Mouse (Mus musculus) right cerebral cortex, postnatal 10 days (tissue): ENCODE results near the gene Vma21-ps.
"Not testable (repeated sequence)": the region's sequence is repeated elsewhere in the genome, so short reads cannot be mapped to it uniquely, and the experiment has no call there.

Experiments
- DNase-seq, 2 experiments: peaks; one replicate each; pipeline ENCODE4 v3.0.0; 2021; ENCODE audit warnings: low spot score in 2 of 2

Gene Vma21-ps

DNA sequence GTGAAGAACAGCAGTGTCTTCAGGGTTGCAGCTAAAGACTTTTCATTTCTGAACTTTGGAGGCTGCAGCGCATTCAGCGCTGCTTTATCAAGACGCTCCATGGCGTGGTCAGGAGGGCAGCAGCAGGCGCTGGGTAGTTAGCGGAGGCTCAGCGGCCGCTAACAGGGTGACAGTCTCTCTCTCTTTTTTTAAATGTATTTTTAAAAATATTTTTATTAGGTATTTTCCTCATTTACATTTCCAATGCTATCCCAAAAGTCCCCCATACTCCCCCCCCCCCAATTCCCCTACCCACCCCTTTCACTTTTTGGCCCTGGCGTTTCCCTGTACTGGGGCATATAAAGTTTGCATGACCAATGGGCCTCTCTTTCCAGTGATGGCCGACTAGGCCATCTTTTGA, at the start of gene Vma21-ps:
Gene Vma21-ps, minus strand, starts transcription at position 101 of the 400 bp plus-strand sequence.
- DNase-seq, result not testable (repeated sequence)

DNA sequence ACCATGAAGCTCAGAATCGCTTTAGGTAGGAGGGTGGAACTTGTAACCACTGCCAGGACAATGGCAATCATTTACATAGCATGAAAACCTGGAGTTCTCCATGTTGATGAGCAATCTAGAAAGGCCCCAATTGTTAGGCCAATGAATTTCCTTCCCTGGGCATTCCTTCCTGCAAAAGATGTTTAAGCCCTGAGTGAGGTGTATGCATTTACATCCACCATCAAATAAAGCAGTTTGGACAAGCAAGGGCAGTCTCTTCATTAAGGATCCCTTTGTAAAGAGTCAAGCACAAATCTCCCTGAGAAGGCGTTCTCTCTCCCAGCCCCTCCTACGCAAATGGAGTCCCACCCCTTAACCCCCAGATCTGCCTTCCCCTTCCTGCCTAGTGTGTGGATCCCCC, 46.0 kb upstream of the Vma21-ps start:
- no peak for DNase-seq

DNA sequence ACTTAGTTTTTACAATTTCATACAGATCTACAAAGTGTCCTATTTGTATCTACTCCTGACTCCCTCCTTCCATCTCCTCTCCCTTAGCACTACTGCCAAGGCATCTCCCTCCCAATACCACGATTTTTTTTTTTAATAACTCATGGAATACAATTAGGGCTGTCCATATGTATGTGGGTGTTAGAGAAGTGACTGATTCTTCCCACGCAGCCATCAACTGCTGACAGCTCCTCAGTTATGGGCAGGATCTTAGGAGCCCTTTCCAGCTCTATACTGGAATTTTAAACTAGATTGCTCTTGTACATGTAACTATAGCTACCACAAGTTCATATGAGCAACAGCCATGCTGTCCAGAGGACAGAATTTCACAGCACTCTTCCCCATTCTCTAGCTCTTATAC, 33.6 kb upstream of the Vma21-ps start:
- no peak for DNase-seq

DNA sequence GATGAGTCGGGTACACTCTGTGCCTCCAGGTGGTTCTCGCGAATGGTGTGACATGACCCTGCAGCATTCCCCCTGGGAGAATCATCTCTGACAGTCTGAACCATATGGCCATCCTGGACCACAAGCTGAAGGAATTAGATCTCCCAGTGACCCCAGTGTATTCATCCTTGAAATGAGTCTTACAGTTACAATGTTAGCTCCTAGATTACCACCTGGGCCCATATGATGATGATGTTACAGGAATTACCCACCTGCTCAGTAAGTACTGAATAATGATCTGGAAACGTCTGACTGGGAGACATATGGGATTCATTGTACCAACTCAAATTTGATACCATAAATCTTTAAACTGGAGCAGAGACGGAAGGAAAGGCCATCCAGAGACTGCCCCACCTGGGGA, 29.4 kb upstream of the Vma21-ps start:
- no peak for DNase-seq

DNA sequence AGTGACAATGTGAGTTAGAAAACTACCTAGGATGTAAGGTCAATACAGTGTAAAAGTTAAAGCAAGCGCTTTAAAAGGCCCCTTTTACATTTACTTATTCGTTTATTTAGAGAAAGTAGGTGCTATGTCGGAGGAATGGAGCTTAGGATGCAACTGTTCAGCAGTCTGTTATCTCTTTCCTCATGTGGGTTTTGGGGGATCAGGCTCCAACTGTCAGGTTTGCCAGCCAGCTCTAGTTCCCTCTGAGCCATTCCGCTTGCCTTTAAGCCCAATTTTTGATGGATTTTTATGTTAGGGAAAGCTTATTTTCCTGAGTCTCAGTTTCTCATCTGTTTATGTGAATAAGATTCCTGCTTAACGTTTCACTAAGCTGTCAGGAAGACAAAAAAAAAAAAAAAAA, 22.3 kb upstream of the Vma21-ps start:
- DNase-seq, result no peak

- no peak for DNase-seq
Measured at GRCm38 (mm10) chr4:52517580-52517979, 20.5 kb upstream of the Vma21-ps start.

- no peak for DNase-seq
Measured at GRCm38 (mm10) chr4:52487486-52487885, 9.6 kb downstream of the Vma21-ps start.

DNA sequence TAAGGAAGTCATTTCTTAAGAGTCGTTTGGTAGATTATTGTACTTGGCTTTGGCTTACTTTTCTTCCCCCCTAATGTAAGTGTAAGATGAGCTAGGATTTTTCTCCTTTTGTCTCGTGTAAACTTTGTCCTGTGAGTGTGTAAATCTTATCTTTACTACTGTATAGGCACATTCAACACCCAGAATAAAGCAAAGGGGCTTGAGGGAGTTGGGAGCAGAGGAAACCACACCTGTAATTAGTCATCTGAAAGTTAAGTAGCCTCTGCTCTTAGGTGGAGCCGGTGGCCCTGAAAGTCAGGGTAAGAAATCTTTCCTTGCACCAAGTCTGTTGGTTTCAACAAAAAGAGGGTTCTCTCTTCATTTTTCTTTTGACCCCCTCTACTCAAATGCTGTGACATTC, 23.6 kb downstream of the Vma21-ps start:
- DNase-seq, result no peak

- DNase-seq, result peak; percentile 69 to 73
Measured at GRCm38 (mm10) chr4:52461321-52461720, 35.7 kb downstream of the Vma21-ps start.

- DNase-seq, result no peak
Measured at GRCm38 (mm10) chr4:52459726-52460125, 37.3 kb downstream of the Vma21-ps start.
